Mouse (Mus musculus): ENCODE data around the gene Galnt6.
A peak's percentile ranks its signal among the peaks of the same experiment; 100 is the strongest.

Gene Galnt6

DNA sequence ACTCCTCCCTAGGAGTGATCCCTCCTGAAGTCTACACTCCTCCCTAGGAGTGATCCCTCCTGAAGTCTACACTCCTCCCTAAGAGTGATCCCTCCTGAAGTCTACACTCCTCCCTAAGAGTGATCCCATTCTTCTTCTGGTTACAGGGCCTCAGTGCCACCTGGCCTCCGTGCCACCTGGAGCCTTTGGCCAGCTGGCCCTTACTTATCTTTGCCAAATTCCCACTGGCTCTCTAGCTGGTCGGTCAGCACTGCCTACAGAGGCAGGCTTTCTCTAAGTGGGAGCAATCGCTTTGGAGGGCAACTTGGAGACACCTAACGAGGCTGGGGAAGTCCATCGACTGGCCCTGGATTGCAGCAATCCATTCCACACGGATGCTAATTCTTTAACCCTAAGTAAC lies 83.0 kb downstream of the Galnt6 start:
- DNase-seq, result peak; percentile 64 to 73

DNA sequence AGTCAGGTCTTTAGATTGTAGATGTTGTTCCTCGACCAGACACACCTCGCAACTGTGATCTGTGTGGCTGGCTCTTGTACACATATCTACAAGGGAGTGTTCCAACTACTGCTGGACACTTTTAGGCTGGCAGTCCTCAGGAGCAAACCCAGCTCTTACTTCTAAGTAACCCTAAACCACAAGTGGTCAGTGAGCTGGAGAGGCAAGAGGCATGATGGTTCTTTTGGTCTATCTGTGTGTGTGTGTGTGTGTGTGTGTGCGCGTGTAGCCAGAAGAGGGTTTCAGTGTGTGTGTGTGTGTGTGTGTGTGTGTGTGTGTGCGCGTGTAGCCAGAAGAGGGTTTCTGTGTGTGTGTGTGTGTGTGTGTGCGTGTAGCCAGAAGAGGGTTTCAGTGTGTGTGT lies 86.7 kb downstream of the Galnt6 start:
- DNase-seq, result no peak

Measured in cerebellum, adult 18-20 months (tissue).